Mouse (Mus musculus): ENCODE results near the gene Lrrc8b. TPM values are rescaled to one million over a fixed set of nuclear protein-coding genes. Genes with fewer than 3 reads are reported as not detected.

Lrrc8b gene
- 10 to 100 TPM in 1 of 2 experiments, 1 to 10 TPM in 1; 5.5 to 10.4 TPM for polyA plus RNA-seq (2017; shearing (Covaris generic))

DNA sequence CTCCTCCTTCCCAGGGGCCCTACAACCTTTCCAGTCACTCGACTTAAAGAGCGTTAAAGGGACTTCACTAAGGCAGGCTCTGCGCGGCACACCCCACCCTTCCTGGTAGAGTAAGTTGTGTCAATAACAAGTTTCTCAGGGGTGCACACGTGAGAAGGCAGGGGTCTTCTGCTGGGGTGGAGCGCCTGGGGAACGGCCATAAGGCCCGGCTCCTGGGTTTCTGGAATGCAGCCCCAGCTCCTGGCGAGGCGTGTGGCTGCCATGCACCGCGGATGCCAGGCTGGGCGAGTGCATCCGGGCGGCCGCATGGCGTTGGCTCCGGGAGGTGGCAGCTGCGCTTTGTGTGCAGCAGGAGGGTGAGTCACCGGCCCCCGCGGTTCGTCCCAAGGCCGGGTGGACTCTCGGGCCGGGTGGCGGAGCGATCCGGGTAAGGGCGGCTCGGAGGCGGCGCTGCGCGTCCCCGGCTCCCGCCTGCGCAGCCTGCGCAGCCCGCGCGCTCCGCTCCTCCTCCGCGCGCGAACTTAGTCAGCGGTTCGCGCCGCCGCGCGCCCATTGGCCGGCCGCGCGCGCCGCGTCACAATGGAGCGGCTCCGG is at the start of gene Lrrc8b:
Gene Lrrc8b, plus strand, starts transcription at position 578 of the 594 bp plus-strand sequence.

DNA sequence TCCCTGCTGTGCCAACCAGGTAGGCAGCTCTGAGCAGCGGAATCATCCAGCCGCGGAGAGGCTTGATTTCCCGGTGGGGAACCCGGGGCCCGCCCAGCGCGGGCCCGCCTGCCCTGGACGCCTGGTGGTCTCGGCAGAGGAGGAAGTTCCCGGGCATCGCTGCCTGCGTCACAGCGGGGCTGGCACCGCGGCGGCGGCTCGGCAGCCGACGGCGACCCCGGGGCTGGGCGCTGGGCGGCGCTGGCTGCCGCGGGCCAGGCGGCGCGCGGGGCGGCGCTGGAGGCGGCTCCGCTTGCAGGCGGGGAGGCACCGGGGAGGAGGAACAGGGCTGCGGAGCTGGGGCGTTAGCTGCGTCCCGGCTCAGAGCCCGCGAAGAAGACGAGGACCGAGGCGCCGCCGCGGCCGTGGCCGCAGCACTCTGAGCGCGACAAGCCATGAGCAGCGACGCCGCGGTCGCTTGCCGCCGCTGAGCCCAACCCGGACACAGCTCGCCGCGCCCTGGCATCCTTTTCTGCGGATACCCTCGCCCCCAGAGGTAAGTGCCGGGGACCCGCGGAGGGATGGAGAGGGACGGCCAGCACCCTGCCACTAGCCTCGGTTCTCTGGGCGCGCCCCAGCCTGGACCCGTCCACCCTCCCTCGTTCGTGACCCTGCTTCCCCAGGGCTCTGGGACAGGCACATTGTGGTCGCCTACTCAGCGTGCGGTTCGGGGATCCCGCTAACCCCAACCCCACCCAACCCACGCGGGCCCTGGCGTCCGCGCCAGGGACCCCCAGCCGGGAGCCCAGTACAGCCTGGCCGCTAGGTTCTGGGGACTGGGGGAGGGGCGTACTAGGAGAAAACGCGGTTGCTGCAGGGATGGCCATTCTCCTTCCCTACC is 103.8 kb downstream of the Lrrc8b start, which contains the start of gene Lrrc8c:
Gene Lrrc8c, plus strand, starts transcription at position 293 of the 880 bp plus-strand sequence.

Other genes with a start within 250 kb of the Lrrc8b start
- gene Gbp10, start 176.2 kb upstream of the Lrrc8b start, polyA plus RNA-seq (2017; shearing (Covaris generic)), result 10 to 100 TPM; 44.9 to 76.5 TPM
- 1 to 10 TPM; 3.8 to 4.8 TPM for gene Gm43302, start 122.1 kb upstream of the Lrrc8b start, polyA plus RNA-seq (2017; shearing (Covaris generic))
- 100 to 1,000 TPM; 138 to 196 TPM for gene Gbp6, start 122.1 kb upstream of the Lrrc8b start, polyA plus RNA-seq (2017; shearing (Covaris generic))
- 100 to 1,000 TPM; 114 to 140 TPM for gene Lrrc8c, start 103.6 kb downstream of the Lrrc8b start, polyA plus RNA-seq (2017; shearing (Covaris generic))